Mouse (Mus musculus) embryo, embryonic 10 days (tissue): Measurements from ENCODE around the gene Crtam.

Experiments used
- DNase-seq: peaks from one replicate; pipeline ENCODE4 v3.0.0-alpha.2; 2015; ENCODE audit warnings: low spot score

The Crtam gene

GRCm38 (mm10) chr9:41004415-41004814, at the start of gene Crtam:
Gene Crtam, minus strand, starts transcription at chr9:41004628.
- no peak for DNase-seq

DNA sequence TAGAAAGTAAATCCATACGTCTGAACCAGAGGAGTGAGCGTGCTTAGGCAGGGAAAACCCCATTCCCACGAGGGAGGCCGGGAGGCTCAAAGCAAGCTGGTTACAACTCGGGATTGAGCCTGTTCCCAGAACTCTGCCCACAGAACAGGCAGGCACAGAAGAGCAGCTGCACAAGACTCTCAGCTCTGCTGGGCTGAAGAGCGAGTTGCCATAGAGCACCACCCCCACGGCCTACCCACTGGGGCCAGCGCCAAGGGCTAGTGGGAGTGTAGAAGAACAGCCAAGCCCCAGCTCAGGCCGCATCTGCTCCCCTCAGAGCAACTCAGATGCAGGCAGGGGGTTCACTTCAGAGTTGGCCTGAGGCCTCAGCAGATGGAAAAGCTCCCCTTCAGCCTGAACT, 49.7 kb upstream of the Crtam start:
- no peak for DNase-seq

DNA sequence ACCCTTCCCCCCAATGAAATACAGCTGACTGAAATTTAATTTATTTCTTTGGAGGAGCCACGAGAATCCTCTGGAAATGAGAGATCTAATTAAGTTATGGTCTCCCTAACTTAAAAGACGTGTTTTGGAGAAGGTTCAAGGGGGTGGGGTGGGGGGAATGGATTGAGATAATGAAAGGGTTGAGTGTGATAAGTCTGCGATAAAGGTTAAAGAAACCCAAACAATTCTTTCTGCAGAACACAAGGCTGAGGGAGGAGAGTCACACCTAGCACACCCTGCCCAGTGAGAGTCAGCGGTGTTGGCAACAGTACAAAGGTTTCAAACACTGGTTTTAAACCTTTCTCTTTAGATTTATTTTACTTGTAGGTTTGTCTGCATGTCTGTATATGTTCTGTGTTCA, 49.0 kb upstream of the Crtam start:
- DNase-seq = no peak

GRCm38 (mm10) chr9:41051080-41051932, 46.9 kb upstream of the Crtam start:
- no peak for DNase-seq

DNA sequence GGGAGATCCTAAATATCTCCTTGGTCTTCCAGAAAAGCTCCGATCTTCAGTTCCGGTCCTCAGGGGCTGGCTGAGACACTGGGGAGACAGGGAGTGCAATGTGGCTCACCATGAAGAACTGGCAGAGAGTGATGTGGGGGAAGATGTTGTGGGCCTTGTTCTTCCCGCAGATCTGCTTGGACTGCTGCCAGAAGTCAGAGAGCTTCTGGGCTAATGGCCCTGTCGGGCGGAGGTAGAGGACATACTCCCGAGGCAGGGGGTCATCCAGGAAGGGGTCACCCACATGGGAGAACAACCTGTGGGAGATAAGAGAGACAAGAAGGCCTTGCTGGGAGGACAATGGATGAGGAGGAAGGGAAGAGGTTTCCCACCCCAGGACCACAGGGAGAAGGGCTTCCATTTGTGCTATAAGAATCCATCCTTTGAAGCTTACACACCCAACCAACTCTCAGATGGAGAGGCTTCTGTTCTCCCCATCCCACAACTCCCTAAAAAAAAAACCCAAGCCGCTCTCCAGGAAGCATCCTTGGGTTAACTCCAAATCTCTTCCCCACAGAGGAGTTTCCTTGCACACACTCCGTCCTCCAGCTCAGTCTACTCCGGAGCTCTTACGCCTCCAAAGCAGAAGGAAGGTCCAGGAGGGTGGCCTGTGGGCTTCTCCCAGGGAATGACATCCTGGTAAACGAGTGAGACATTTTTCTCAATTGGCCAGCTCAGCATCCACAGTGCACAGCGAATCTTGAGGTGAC, 46.1 kb upstream of the Crtam start:
- DNase-seq = no peak

DNA sequence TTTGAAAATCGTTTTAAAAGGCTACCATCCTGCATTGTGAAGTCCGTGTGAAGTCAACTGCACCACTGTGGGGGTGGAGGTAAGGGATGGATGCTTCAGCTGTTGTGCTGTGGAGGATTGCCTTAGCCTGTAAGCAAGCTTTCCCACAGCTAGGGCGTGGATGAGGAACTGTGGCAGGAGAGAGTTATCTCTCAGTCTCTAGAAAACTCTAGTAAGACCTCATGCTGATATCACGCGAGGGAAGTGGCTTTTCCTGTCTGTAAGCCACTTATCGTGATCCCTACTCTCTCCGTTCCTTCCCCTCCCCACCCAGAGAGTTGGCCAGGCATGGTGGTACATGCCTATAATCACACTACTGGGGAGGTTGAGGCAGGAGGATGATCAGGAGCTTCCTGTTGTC, 44.9 kb upstream of the Crtam start:
- DNase-seq = no peak

DNA sequence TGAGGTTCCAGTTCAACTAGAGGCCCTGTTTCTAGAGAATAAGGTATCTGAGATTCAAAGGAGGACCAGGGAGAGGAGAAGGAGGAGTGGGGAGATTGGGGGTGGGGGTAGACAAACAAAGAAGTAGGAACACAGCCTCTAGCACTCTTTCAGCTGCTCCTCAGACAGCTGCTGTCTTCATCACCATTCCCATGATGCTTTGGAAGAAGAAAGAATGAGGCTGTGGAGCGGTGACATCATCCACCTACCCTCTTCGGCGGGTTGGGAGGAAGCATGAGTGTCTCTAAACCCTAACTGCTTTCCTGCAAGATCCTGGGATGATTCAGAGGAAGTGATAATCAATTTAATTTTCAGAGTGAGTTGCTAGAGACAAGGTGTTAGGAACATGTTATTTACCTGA, 44.4 kb upstream of the Crtam start:
- no peak for DNase-seq

DNA sequence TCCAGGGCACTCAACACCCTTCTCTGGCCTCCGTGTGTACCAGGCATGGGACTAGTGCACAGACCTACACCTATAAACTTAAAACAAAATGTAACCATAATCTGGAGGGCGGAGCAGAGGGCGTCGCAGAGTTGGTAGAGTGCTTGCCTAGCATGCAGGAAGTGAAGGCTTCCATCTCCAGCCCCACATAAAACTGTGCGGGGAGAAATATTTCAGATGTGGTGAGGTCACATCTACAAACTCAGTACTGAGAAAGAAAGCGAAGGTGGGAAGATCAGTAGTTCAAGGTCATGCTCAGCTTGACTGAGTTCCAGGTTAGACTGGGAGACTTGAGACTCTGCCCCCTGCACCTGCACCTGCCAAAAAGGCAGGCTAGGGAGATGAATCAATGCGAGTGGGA, 43.8 kb upstream of the Crtam start:
- no peak for DNase-seq

DNA sequence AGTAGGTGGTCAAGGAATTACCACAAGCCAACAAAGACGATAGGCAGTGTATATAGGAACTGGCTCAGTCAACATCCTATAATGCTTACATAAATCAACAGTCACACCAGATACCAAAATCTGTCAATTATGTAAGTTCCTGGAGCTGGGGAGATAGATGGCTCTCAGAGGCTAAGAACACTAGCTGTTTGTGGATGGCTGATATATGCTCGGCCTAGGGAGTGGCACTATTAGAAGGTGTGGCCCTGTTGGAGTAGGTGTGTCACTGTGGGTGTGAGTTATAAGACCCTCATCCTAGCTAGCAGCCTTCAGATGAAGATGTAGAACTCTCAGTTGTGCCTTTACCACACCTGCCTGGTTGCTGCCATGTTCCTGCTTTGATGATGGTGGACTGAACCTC, 43.2 kb upstream of the Crtam start:
- DNase-seq = no peak

DNA sequence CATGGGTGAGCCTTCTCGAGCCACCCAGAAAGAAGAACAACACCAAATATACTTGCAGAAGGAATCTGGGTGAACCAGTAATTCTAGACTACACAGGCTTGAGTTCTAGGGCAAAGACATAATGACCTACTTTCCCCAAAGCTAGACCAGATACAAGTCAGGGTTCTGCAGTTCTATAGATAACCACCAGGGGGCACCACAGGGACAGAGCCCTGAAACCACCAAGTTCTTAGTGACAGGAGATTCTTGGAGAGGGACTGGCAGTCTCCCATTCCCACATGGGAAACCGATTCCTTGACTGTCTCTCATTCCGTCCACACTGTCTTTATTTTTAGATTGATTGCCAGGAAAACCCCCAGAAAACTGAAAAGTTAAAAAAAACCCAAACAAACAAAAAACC, 40.2 kb upstream of the Crtam start:
- peak; percentile 75 for DNase-seq

- no peak for DNase-seq
Observed at GRCm38 (mm10) chr9:41043641-41044040, 39.2 kb upstream of the Crtam start.

DNA sequence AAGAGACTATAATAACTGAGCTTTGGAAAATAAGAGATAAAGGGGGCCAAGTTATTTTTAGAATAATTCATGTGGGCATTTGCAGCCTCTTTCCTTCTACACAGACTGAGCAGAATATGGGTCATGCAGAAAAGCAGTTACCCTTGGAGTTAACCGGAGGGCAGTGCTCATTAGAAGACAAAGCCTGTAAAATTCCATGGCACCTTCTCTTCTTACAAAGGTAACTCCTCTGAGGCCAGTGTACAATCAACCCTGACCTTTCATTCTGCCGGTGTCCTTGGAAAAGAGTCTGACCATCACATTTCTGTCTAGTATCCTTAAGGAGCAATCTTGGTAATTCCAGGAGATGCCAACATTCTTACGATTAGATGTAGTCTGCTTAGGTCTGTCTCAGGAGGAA, 37.0 kb upstream of the Crtam start:
- no peak for DNase-seq

- peak; percentile 30 for DNase-seq
Observed at GRCm38 (mm10) chr9:41038150-41038664, 33.8 kb upstream of the Crtam start.

DNA sequence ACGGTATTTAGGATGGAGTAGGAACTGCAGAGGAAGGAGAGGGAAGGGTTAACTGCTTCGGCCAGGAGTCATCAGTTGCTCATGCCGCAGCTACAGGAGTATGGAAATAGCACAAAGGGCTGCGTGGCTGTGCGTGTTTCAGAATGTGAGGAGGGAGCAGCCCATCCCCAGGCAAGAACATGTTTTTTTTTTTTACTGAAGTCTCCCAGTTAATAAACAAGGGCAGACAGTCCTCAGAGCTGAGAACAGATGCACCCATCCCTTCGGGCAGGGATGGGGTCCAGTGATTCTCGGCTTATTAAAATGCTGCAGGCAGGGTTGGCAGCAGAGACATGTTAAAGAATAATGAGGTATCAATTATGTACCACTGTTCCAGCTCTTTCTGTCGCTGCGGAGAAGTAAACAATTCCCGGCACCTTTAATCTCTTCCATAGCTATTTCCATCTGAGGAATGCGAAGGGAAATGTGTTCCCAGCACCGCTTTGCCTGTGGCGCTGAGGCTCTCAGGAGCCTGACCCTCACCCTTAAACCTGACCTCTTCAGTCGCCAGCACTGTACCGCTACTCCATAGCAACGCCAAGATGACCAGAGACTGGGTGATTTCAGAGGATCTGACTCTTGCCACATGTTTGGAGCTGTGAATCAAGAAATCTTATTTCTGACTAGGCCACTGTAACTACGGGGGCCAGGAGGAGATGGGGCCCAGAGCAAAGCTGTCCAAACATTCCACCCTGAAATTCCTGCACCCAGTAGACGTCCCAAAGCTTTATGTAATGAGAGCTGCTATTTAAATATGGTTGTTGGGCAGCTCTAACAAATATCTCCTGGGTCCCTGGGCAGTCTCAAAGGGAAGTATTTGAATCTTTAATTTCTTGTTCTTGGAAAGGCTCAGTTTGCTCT, 27.4 kb upstream of the Crtam start:
- DNase-seq = peak; percentile 53

- DNase-seq = no peak
Observed at GRCm38 (mm10) chr9:41029827-41030226, 25.4 kb upstream of the Crtam start.

GRCm38 (mm10) chr9:41028470-41028869, 24.0 kb upstream of the Crtam start:
- DNase-seq = peak; percentile 67

DNA sequence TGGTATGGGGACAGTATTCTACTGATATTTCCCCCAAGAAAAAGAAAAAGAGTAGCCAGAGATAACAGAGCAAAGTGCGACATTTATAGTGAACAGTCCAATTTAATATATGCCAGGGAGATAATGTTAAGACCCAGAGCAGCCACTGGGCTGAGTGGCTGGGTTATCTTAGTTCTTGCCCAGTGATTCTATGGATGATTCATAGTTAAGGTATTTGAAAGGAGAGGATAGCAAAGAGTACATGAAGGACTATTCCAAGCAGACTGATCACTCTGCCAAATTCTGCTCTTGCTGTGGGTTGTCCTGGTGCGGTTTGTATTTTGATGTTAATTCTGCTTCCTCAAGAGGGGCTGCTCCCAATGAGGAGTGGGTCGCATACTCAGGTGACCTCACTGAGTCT, 17.3 kb upstream of the Crtam start:
- DNase-seq = no peak

DNA sequence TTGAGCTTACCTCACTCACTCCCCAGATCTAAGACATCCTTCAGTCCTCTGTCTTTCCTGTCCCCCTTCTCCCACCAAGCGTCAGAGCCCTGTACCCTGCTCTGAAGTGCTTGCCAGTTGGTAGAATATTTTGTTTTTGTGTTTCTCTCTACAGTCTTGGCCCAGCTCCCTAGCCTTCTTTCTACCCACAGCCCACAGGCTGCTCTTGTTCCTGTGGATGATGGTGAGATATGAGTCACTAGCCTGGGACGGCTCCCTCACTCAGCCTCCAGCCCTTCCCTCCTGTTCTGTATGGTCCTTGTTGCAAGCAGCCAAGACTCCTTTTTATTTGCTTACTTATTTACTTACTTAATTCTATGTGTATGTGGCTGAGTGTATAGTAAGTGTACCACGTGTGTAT, 16.1 kb upstream of the Crtam start:
- no peak for DNase-seq

- DNase-seq = no peak
Observed at GRCm38 (mm10) chr9:41014512-41014911, 10.1 kb upstream of the Crtam start.

GRCm38 (mm10) chr9:41012456-41012855, 8.0 kb upstream of the Crtam start:
- no peak for DNase-seq

GRCm38 (mm10) chr9:41011512-41012436, 7.3 kb upstream of the Crtam start:
- no peak for DNase-seq
